Mouse (Mus musculus): ENCODE results near the gene Zic5. TPM values are rescaled to one million over a fixed set of nuclear protein-coding genes. Genes with fewer than 3 reads are reported as not detected.

Zic5 gene
- polyA plus RNA-seq, 1 experiment, result not detected

GRCm38 (mm10) chr14:122490441-122491328, 25.2 kb upstream of the Zic5 start, which contains the start of gene Gm10837:
Gene Gm10837 (plus strand): TSS chr14:122490586.
- Histone ChIP-seq H3K4me3 (ENCODE audit: insufficient read depth, low read depth, low read length) (no peak within 1 kb of the TSS), H3K36me3 (ENCODE audit: control insufficient read depth, insufficient read depth, low read length) (no peaks in the 10 kb centered on the region), H3K4me1 (ENCODE audit: control insufficient read depth, insufficient read depth, low read length) (no peaks in the 10 kb centered on the region), H3K27me3 (replicated peaks; ENCODE audit: control insufficient read depth, insufficient read depth, low read length) (peaks cover 6% of the 10 kb centered on the region), H3K27ac (ENCODE audit: insufficient read depth, low read depth, low read length) (no peak within 1 kb of the TSS)
- 4% methylated on average over 51 of the region's 51 CpGs for WGBS
- no peak for TF ChIP-seq CTCF (conservative IDR thresholded peaks at IDR 0.05; ENCODE audit: insufficient read depth, insufficient read length, low read depth, low read length)
- TF ChIP-seq POLR2A (IDR thresholded peaks at IDR 0.05; ENCODE audit: low read depth, low read length), result no peak
- peak; percentile 15 for DNase-seq

DNA sequence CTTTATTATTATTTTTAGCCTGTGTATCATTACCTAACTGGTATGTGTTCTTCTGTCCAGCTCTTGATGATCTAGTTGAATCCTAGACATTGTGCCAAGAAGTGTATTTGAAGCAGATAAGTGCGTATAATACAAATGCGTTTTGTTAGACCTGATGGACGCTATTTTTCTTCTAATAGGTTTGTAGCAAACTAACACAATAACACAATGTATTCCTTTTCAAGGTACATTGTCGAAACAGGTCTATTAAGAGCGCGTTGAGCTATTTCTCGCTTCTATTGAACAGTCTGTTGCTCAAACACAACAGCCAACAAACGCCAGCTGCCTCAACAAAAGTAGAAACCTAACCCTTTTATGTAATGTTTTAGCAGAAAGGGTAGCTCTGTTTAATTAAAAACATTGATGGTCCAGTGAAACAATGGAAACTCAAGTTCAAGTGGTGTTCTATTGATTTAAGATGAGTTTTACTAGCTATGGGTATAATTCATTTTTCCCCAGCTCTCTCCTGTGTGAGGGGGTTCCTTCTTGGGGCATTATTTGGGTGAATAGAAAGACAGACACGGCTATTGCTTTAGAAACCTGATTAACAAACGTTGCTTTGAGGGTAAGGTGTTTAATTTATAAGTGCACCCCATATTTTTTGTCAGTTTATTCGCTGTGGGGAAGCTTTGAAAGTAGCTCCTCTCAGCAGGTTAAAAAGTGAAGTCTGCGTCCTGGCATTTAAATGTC, 24.4 kb upstream of the Zic5 start:
- TF ChIP-seq CTCF (conservative IDR thresholded peaks at IDR 0.05; ENCODE audit: insufficient read depth, insufficient read length, low read depth, low read length) (no peak), POLR2A (IDR thresholded peaks at IDR 0.05; ENCODE audit: low read depth, low read length) (no peak)
- Histone ChIP-seq H3K4me3 (ENCODE audit: insufficient read depth, low read depth, low read length) (no peak overlapping the region), H3K27ac (ENCODE audit: insufficient read depth, low read depth, low read length) (no peak overlapping the region), H3K4me1 (ENCODE audit: control insufficient read depth, insufficient read depth, low read length) (no peaks in the 10 kb centered on the region), H3K36me3 (ENCODE audit: control insufficient read depth, insufficient read depth, low read length) (no peaks in the 10 kb centered on the region), H3K27me3 (replicated peaks; ENCODE audit: control insufficient read depth, insufficient read depth, low read length) (peaks cover 6% of the 10 kb centered on the region)
- peak; percentile 23 for DNase-seq
- 15% methylated on average over 12 of the region's 12 CpGs for WGBS

GRCm38 (mm10) chr14:122489041-122489440, 23.6 kb upstream of the Zic5 start:
- WGBS, result 6% methylated on average over 5 of the region's 5 CpGs
- peak; percentile 18 for DNase-seq
- H3K27me3 ChIP-seq (replicated peaks; ENCODE audit: control insufficient read depth, insufficient read depth, low read length), result peaks cover 6% of the 10 kb centered on the region
- no peak for TF ChIP-seq CTCF (conservative IDR thresholded peaks at IDR 0.05; ENCODE audit: insufficient read depth, insufficient read length, low read depth, low read length)
- TF ChIP-seq POLR2A (IDR thresholded peaks at IDR 0.05; ENCODE audit: low read depth, low read length), result no peak
- H3K27ac ChIP-seq (ENCODE audit: insufficient read depth, low read depth, low read length), result no peak overlapping the region
- no peaks in the 10 kb centered on the region for H3K4me1 ChIP-seq (ENCODE audit: control insufficient read depth, insufficient read depth, low read length)
- no peaks in the 10 kb centered on the region for H3K36me3 ChIP-seq (ENCODE audit: control insufficient read depth, insufficient read depth, low read length)
- H3K4me3 ChIP-seq (ENCODE audit: insufficient read depth, low read depth, low read length), result no peak overlapping the region

DNA sequence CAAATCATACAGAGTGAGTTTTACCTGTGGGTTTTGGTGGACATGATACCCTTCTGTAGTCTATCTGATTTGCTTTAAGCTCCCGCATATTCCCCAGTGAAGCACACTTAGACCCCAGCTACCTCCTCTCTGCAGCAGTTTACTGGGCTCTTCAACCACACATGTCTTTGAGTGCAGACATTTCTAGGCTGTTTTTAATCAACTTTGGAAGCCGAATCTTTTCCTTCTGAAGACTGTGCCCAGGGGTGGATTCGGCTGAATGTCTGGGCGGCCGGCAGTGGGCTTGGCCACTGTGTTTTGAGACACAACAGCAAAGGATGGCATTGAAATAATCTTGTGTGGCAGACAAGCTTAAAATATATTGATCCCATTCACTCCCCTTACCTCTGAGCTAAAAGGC, 21.9 kb upstream of the Zic5 start:
- Histone ChIP-seq H3K36me3 (ENCODE audit: control insufficient read depth, insufficient read depth, low read length) (no peaks in the 10 kb centered on the region), H3K4me1 (ENCODE audit: control insufficient read depth, insufficient read depth, low read length) (no peaks in the 10 kb centered on the region), H3K27me3 (replicated peaks; ENCODE audit: control insufficient read depth, insufficient read depth, low read length) (peaks cover 6% of the 10 kb centered on the region), H3K4me3 (ENCODE audit: insufficient read depth, low read depth, low read length) (no peak overlapping the region), H3K27ac (ENCODE audit: insufficient read depth, low read depth, low read length) (no peak overlapping the region)
- DNase-seq, result no peak
- TF ChIP-seq CTCF (conservative IDR thresholded peaks at IDR 0.05; ENCODE audit: insufficient read depth, insufficient read length, low read depth, low read length) (no peak), POLR2A (IDR thresholded peaks at IDR 0.05; ENCODE audit: low read depth, low read length) (no peak)
- WGBS, result 12% methylated on average over 5 of the region's 5 CpGs

DNA sequence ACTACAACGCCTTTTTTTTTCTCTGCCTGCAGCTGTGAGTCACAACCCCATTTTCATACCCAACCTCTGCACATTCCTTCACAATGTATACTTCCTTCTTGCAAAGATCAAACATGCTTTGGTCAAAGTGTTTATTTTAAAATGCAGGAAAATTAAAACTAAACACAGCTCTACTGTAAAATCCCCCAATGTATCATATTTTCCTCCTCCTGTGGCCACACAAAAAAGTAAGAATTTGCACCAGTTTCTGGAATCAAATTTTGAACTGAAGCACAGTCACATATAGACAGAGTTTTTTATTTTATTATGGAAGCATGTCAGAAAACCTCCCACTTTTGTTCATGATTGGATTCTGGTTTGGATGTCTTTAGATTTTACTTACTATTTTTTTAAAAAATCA, 21.1 kb upstream of the Zic5 start:
- Histone ChIP-seq H3K27ac (ENCODE audit: insufficient read depth, low read depth, low read length) (no peak overlapping the region), H3K4me1 (ENCODE audit: control insufficient read depth, insufficient read depth, low read length) (no peaks in the 10 kb centered on the region), H3K36me3 (ENCODE audit: control insufficient read depth, insufficient read depth, low read length) (no peaks in the 10 kb centered on the region), H3K4me3 (ENCODE audit: insufficient read depth, low read depth, low read length) (no peak overlapping the region), H3K27me3 (replicated peaks; ENCODE audit: control insufficient read depth, insufficient read depth, low read length) (peaks cover 6% of the 10 kb centered on the region)
- TF ChIP-seq POLR2A (IDR thresholded peaks at IDR 0.05; ENCODE audit: low read depth, low read length), result no peak
- no peak for TF ChIP-seq CTCF (conservative IDR thresholded peaks at IDR 0.05; ENCODE audit: insufficient read depth, insufficient read length, low read depth, low read length)
- no peak for DNase-seq
- 3% methylated on average over 1 of the region's 1 CpGs for WGBS

GRCm38 (mm10) chr14:122485635-122486181, 20.2 kb upstream of the Zic5 start:
- Histone ChIP-seq H3K4me3 (ENCODE audit: insufficient read depth, low read depth, low read length) (no peak overlapping the region), H3K36me3 (ENCODE audit: control insufficient read depth, insufficient read depth, low read length) (no peaks in the 10 kb centered on the region), H3K27me3 (replicated peaks; ENCODE audit: control insufficient read depth, insufficient read depth, low read length) (peaks cover 9% of the 10 kb centered on the region), H3K27ac (ENCODE audit: insufficient read depth, low read depth, low read length) (no peak overlapping the region), H3K4me1 (ENCODE audit: control insufficient read depth, insufficient read depth, low read length) (no peaks in the 10 kb centered on the region)
- no peak for TF ChIP-seq CTCF (conservative IDR thresholded peaks at IDR 0.05; ENCODE audit: insufficient read depth, insufficient read length, low read depth, low read length)
- TF ChIP-seq POLR2A (IDR thresholded peaks at IDR 0.05; ENCODE audit: low read depth, low read length), result no peak
- DNase-seq, result no peak
- WGBS, result 8% methylated on average over 12 of the region's 12 CpGs

Measured in kidney, adult 2 months (tissue).